Mouse (Mus musculus): ENCODE measurements around the gene Ndufv1.

- TF ChIP-seq POLR2A (IDR thresholded peaks at IDR 0.05; ENCODE audit: control insufficient read depth, low read depth, low read length) (no peak), CTCF (IDR thresholded peaks at IDR 0.05; ENCODE audit: control insufficient read depth, insufficient read depth, insufficient replicate concordance, low read depth, low read length) (no peak)
These were observed 46.1 kb downstream of the Ndufv1 start for GRCm38 (mm10) chr19:3966330-3967075.

All from testis, adult 2 months (tissue).